Mouse (Mus musculus) hindbrain, embryonic 12.5 days (tissue): ENCODE data around the gene Zdhhc24. TPM values are rescaled to one million over a fixed set of nuclear protein-coding genes. Genes with fewer than 3 reads are reported as not detected.
A peak's percentile ranks its signal among the peaks of the same experiment; 100 is the strongest.

Source experiments
- ATAC-seq: fragments of 200-750 bp; cut with Nextera tagmentation; 2 replicates; pipeline ENCODE4 v1.8.0; 2017; ENCODE audit warnings: moderate TSS enrichment; ENCODE audit not compliant: low FRiP score
- H3K27ac ChIP-seq: fragments of 300-500 bp; sonication (generic); 2 replicates; pipeline ENCODE4 v1.5.1; 2016; ENCODE audit warnings: mild to moderate bottlenecking
- H3K27me3 ChIP-seq: fragments of 300-500 bp; sonication (generic); 2 replicates; pipeline ENCODE4 v1.6.1; 2016; ENCODE audit warnings: mild to moderate bottlenecking
- H3K36me3 ChIP-seq: fragments of 300-500 bp; sonication (generic); 2 replicates; pipeline ENCODE4 v1.6.1; 2016; ENCODE audit warnings: mild to moderate bottlenecking
- H3K4me1 ChIP-seq: fragments of 300-500 bp; sonication (generic); 2 replicates; pipeline ENCODE4 v1.6.1; 2016
- H3K4me2 ChIP-seq: fragments of 300-500 bp; sonication (generic); replicated peaks from 2 replicates; pipeline ENCODE4 v1.6.1; 2016; ENCODE audit warnings: mild to moderate bottlenecking
- H3K4me3 ChIP-seq: fragments of 300-500 bp; sonication (generic); 2 replicates; pipeline ENCODE4 v1.5.1; 2016; ENCODE audit warnings: mild to moderate bottlenecking
- H3K9ac ChIP-seq: fragments of 300-500 bp; sonication (generic); 2 replicates; pipeline ENCODE4 v1.6.1; 2016; ENCODE audit warnings: mild to moderate bottlenecking, moderate library complexity
- H3K9me3 ChIP-seq: fragments of 300-500 bp; sonication (generic); replicated peaks from 2 replicates; pipeline ENCODE4 v1.6.1; 2016; ENCODE audit warnings: mild to moderate bottlenecking
- WGBS: fragments of 180-500 bp; shearing (Covaris S2); methylation state at CpG from one replicate; pipeline ENCODE4 v1.1.7; 2016; 5-methylcytosine and 5-hydroxymethylcytosine counted together
- polyA plus RNA-seq: library from polyadenylated mRNA; unstranded; fragments of >200 nt; fragmentation: Nextera tagmentation; extraction: Ambion mirVana; gene quantifications from 2 replicates; pipeline ENCODE4 v1.2.1, GENCODE M21; 2016

Zdhhc24 gene
- polyA plus RNA-seq, result 21.1 and 21.4 TPM in 2 replicates

GRCm38 (mm10) chr19:4878405-4879323 is at the start of gene Zdhhc24:
Gene Zdhhc24 (plus strand): TSS chr19:4878668.
- Histone ChIP-seq H3K9ac (peak within 1 kb of the TSS; percentile 82), H3K36me3 (peaks cover 6% of the 10 kb centered on the region), H3K27me3 (0 out of 2 replicates have a peak, but pooled peaks cover 5% of the 10 kb centered on the region), H3K4me1 (peaks cover 21% of the 10 kb centered on the region), H3K27ac (peak within 1 kb of the TSS; percentile 71), H3K4me3 (peak within 1 kb of the TSS; percentile 96), H3K9me3 (no peaks in the 10 kb centered on the region), H3K4me2 (peak within 1 kb of the TSS; percentile 92)
- ATAC-seq, result peak; percentile 98
- WGBS, result 1% methylated on average over 51 of the region's 52 CpGs

- Histone ChIP-seq H3K4me3 (no peak overlapping the region), H3K4me1 (0 out of 2 replicates have a peak, but pooled peaks cover 4% of the 10 kb centered on the region), H3K9me3 (no peaks in the 10 kb centered on the region), H3K27ac (no peak overlapping the region), H3K27me3 (no peaks in the 10 kb centered on the region), H3K9ac (no peak overlapping the region), H3K36me3 (peaks cover 30% of the 10 kb centered on the region), H3K4me2 (no peak overlapping the region)
- WGBS, result 69% methylated on average over 7 of the region's 7 CpGs
- no peak for ATAC-seq
Observed at GRCm38 (mm10) chr19:4829156-4829555, 49.3 kb upstream of the Zdhhc24 start.

GRCm38 (mm10) chr19:4833977-4834376 is 44.5 kb upstream of the Zdhhc24 start:
- H3K27ac ChIP-seq, result no peak overlapping the region
- peaks cover 16% of the 10 kb centered on the region for H3K4me1 ChIP-seq
- H3K9ac ChIP-seq, result no peak overlapping the region
- H3K36me3 ChIP-seq, result peaks cover 12% of the 10 kb centered on the region
- no peaks in the 10 kb centered on the region for H3K9me3 ChIP-seq
- 84% methylated on average over 8 of the region's 8 CpGs for WGBS
- ATAC-seq, result no peak
- no peak overlapping the region for H3K4me2 ChIP-seq
- no peaks in the 10 kb centered on the region for H3K27me3 ChIP-seq
- no peak overlapping the region for H3K4me3 ChIP-seq

- Histone ChIP-seq H3K4me3 (no peak overlapping the region), H3K9me3 (no peaks in the 10 kb centered on the region), H3K27ac (no peak overlapping the region), H3K4me1 (peaks cover 21% of the 10 kb centered on the region), H3K36me3 (peaks cover 12% of the 10 kb centered on the region), H3K9ac (no peak overlapping the region), H3K27me3 (peaks cover 17% of the 10 kb centered on the region), H3K4me2 (no peak overlapping the region)
- WGBS, result 81% methylated on average over 2 of the region's 2 CpGs
- ATAC-seq, result no peak
Observed at GRCm38 (mm10) chr19:4836096-4836495, 42.4 kb upstream of the Zdhhc24 start.

- 95% methylated on average over 6 of the region's 6 CpGs for WGBS
- H3K36me3 ChIP-seq, result peaks cover 12% of the 10 kb centered on the region
- no peak overlapping the region for H3K4me2 ChIP-seq
- no peak overlapping the region for H3K9ac ChIP-seq
- H3K27ac ChIP-seq, result no peak overlapping the region
- H3K27me3 ChIP-seq, result peaks cover 26% of the 10 kb centered on the region
- H3K9me3 ChIP-seq, result no peaks in the 10 kb centered on the region
- ATAC-seq, result no peak
- H3K4me3 ChIP-seq, result no peak overlapping the region
- peaks cover 21% of the 10 kb centered on the region for H3K4me1 ChIP-seq
Observed at GRCm38 (mm10) chr19:4837049-4837448, 41.4 kb upstream of the Zdhhc24 start.

- H3K4me1 ChIP-seq, result peaks cover 17% of the 10 kb centered on the region
- peak overlapping the region; percentile 59 for H3K4me3 ChIP-seq
- H3K27ac ChIP-seq, result no peak overlapping the region
- peak overlapping the region; percentile 72 for H3K9ac ChIP-seq
- H3K9me3 ChIP-seq, result no peaks in the 10 kb centered on the region
- H3K36me3 ChIP-seq, result peaks cover 4% of the 10 kb centered on the region; the same call in 1 of the 2 replicates
- H3K27me3 ChIP-seq, result peaks cover 28% of the 10 kb centered on the region
- ATAC-seq, result peak; percentile 47
- H3K4me2 ChIP-seq, result peak overlapping the region; percentile 95
- WGBS, result 34% methylated on average over 10 of the region's 10 CpGs
Observed at GRCm38 (mm10) chr19:4838526-4839140, 39.8 kb upstream of the Zdhhc24 start.

- H3K27me3 ChIP-seq, result peaks cover 28% of the 10 kb centered on the region
- peak; percentile 96 for ATAC-seq
- peaks cover 17% of the 10 kb centered on the region for H3K4me1 ChIP-seq
- peak within 1 kb of the TSS; percentile 59 for H3K4me3 ChIP-seq
- H3K9ac ChIP-seq, result peak within 1 kb of the TSS; percentile 72
- no peak within 1 kb of the TSS for H3K27ac ChIP-seq
- WGBS, result under 1% methylated on average over 25 of the region's 25 CpGs
- H3K36me3 ChIP-seq, result peaks cover under 1% of the 10 kb centered on the region; the same call in 1 of the 2 replicates
- H3K9me3 ChIP-seq, result no peaks in the 10 kb centered on the region
- peak within 1 kb of the TSS; percentile 95 for H3K4me2 ChIP-seq
Observed at GRCm38 (mm10) chr19:4839149-4839548, 39.3 kb upstream of the Zdhhc24 start, which contains the start of the genes Ccs and Ccdc87. Gene Ccs (minus strand): TSS chr19:4839332. Gene Ccdc87 (plus strand): TSS chr19:4839366.

- no peak for ATAC-seq
- no peak overlapping the region for H3K4me3 ChIP-seq
- H3K27me3 ChIP-seq, result peaks cover 28% of the 10 kb centered on the region
- H3K4me1 ChIP-seq, result peaks cover 17% of the 10 kb centered on the region
- no peaks in the 10 kb centered on the region for H3K36me3 ChIP-seq
- WGBS, result 84% methylated on average over 9 of the region's 9 CpGs
- H3K27ac ChIP-seq, result no peak overlapping the region
- H3K9ac ChIP-seq, result no peak overlapping the region
- H3K4me2 ChIP-seq, result no peak overlapping the region
- H3K9me3 ChIP-seq, result no peaks in the 10 kb centered on the region
Observed at GRCm38 (mm10) chr19:4840848-4841247, 37.6 kb upstream of the Zdhhc24 start.

- 66% methylated on average over 2 of the region's 2 CpGs for WGBS
- Histone ChIP-seq H3K4me2 (no peak overlapping the region), H3K36me3 (no peaks in the 10 kb centered on the region), H3K27me3 (peaks cover 28% of the 10 kb centered on the region), H3K27ac (no peak overlapping the region), H3K4me3 (no peak overlapping the region), H3K9ac (no peak overlapping the region), H3K4me1 (peaks cover 17% of the 10 kb centered on the region), H3K9me3 (no peaks in the 10 kb centered on the region)
- no peak for ATAC-seq
Observed at GRCm38 (mm10) chr19:4842611-4843010, 35.9 kb upstream of the Zdhhc24 start.

- H3K9ac ChIP-seq, result no peak overlapping the region
- no peaks in the 10 kb centered on the region for H3K9me3 ChIP-seq
- no peak overlapping the region for H3K4me3 ChIP-seq
- H3K27me3 ChIP-seq, result peaks cover 19% of the 10 kb centered on the region
- no peak overlapping the region for H3K4me2 ChIP-seq
- ATAC-seq, result no peak
- H3K27ac ChIP-seq, result no peak overlapping the region
- H3K4me1 ChIP-seq, result no peaks in the 10 kb centered on the region
- 72% methylated on average over 2 of the region's 2 CpGs for WGBS
- no peaks in the 10 kb centered on the region for H3K36me3 ChIP-seq
Observed at GRCm38 (mm10) chr19:4845846-4846245, 32.6 kb upstream of the Zdhhc24 start.

- no peak overlapping the region for H3K27ac ChIP-seq
- H3K4me2 ChIP-seq, result no peak overlapping the region
- ATAC-seq, result no peak
- H3K4me1 ChIP-seq, result no peaks in the 10 kb centered on the region
- WGBS, result 42% methylated on average over 7 of the region's 7 CpGs
- H3K4me3 ChIP-seq, result no peak overlapping the region
- no peaks in the 10 kb centered on the region for H3K9me3 ChIP-seq
- peaks cover 5% of the 10 kb centered on the region; the same call in 1 of the 2 replicates for H3K27me3 ChIP-seq
- H3K9ac ChIP-seq, result no peak overlapping the region
- H3K36me3 ChIP-seq, result no peaks in the 10 kb centered on the region
Observed at GRCm38 (mm10) chr19:4847490-4847889, 31.0 kb upstream of the Zdhhc24 start.

GRCm38 (mm10) chr19:4849800-4850199 is 28.7 kb upstream of the Zdhhc24 start:
- Histone ChIP-seq H3K27ac (no peak overlapping the region), H3K36me3 (no peaks in the 10 kb centered on the region), H3K9ac (no peak overlapping the region), H3K4me1 (peaks cover 4% of the 10 kb centered on the region; the same call in 1 of the 2 replicates), H3K27me3 (peaks cover 5% of the 10 kb centered on the region; the same call in 1 of the 2 replicates), H3K4me3 (no peak overlapping the region), H3K4me2 (no peak overlapping the region), H3K9me3 (no peaks in the 10 kb centered on the region)
- WGBS, result 61% methylated on average over 4 of the region's 4 CpGs
- no peak for ATAC-seq
